In genomic region chr7:123127981-123128380, GRCm38 (mm10) we compare ENCODE assay signal across 17 mouse cellular contexts.
"Had no signal": no experiment of that assay in that cellular context is flagged by ENCODE, and none has a peak within 500 bp of the region (broad histone marks: within the 10 kb centered on the region; RNA-seq: fewer than 3 reads in every experiment).

No protein-coding gene starts in this region.

- H3K9ac ChIP-seq: liver, embryonic 13.5 days; lung, embryonic 15.5 days; neural tube, embryonic 13.5 days; stomach, embryonic 15.5 days had no signal

- H3K4me2 ChIP-seq: liver, embryonic 13.5 days; lung, embryonic 15.5 days; midbrain, embryonic 13.5 days; neural tube, embryonic 13.5 days; stomach, embryonic 15.5 days had no signal

- H3K27ac ChIP-seq: kidney, postnatal 0 days; left cerebral cortex, adult 2 months; liver, embryonic 13.5 days; lung, embryonic 15.5 days; midbrain, embryonic 10.5 days; midbrain, embryonic 13.5 days; neural tube, embryonic 13.5 days; stomach, embryonic 15.5 days had no signal

- H3K4me3 ChIP-seq: left cerebral cortex, adult 2 months; liver, embryonic 13.5 days; lung, embryonic 15.5 days; megakaryocyte, embryonic 14.5 days; midbrain, embryonic 10.5 days; midbrain, embryonic 13.5 days; myocyte; neural tube, embryonic 13.5 days; stomach, embryonic 15.5 days had no signal

- H3K9me3 ChIP-seq: liver, embryonic 13.5 days; lung, embryonic 15.5 days; megakaryocyte, embryonic 14.5 days; midbrain, embryonic 10.5 days; midbrain, embryonic 13.5 days; neural tube, embryonic 13.5 days; stomach, embryonic 15.5 days had no signal

- ATAC-seq: midbrain, embryonic 13.5 days; midbrain, embryonic 16.5 days had no signal

- H3K36me3 ChIP-seq: stomach, embryonic 15.5 days had no signal

- DNase-seq: kidney, adult 18-20 months; kidney, postnatal 25 days; layer of hippocampus, postnatal 36 days; liver, embryonic 13.5 days; right cerebral cortex, postnatal 25 days; spleen, adult 18-20 months; thymus, postnatal 25 days had no signal

- H3K27me3 ChIP-seq: liver, embryonic 13.5 days; lung, embryonic 15.5 days; megakaryocyte, embryonic 14.5 days; midbrain, embryonic 13.5 days; neural tube, embryonic 13.5 days; stomach, embryonic 15.5 days had no signal
